Mouse (Mus musculus) gastrocnemius, postnatal 4 days (tissue): Measurements from ENCODE around the gene Slc23a2. TPM values are rescaled to one million over a fixed set of nuclear protein-coding genes. Genes with fewer than 3 reads are reported as not detected.

Source experiments
- DNase-seq, 2 experiments: peaks; one replicate each; pipeline ENCODE4 v3.0.0; 2021 to 2022; ENCODE audit warnings: low spot score in 2 of 2, mixed read lengths in 2 of 2
- long read RNA-seq, 2 experiments: library from polyadenylated mRNA; stranded (forward); transcript quantifications; one replicate each; pipeline ENCODE4 v2.0.0; 2021
- total RNA-seq, 2 experiments: library from RNA; stranded (reverse); gene quantifications; 2 replicates each; pipeline ENCODE4 v1.2.3; 2021

Slc23a2 gene
- total RNA-seq = 10 to 100 TPM; 12.0 to 14.5 TPM
- long read RNA-seq, experiment 1, full-length matches to known transcripts = 1 of 3 reads
- long read RNA-seq, experiment 1, partial matches to known transcripts = 1 of 3 reads
- long read RNA-seq, experiment 1, other reads (novel, unspliced or antisense) = 1 of 3 reads
- long read RNA-seq, experiment 2, full-length matches to known transcripts = 1 of 6 reads
- long read RNA-seq, experiment 2, partial matches to known transcripts = 3 of 6 reads
- long read RNA-seq, experiment 2, other reads (novel, unspliced or antisense) = 2 of 6 reads

DNA sequence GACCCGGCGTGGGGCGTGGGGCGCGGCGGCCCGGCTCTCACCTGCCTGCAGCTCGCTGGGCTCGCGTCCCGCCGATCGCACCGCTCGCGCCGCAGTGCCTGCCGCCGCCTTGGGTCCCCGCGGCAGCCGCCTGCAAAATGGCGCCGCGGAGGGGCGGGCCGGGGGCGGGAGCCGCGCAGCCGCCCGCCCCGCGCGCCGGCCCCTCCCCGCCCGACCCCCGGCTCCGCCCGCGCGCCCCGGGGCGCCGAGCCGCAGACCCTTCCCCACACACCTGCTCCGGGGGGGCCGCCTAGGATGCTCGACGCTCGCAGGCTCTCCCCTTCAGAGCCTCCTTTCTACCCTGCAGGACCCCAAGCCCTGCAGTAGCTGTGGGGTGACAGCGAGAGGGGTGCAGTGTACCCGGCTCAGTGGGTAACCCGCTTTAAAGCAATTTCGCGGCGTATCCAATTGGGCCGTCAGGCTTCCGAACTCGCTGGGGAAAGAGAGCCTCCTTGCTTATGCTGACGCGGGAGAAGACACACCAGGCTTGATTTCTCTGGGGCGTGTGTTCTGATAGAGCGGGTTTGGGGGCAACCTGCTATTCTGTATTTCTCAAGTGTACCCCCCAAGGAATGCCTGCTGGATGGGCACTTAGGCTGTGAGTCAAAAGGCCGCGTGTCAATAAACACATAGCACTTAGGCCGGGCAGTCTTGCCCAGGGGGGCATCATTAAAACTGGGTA, at the start of gene Slc23a2:
TSS of gene Slc23a2 (minus strand) at position 138 of the 721 bp plus-strand sequence.
- peak; percentile 44 to 46 for DNase-seq

DNA sequence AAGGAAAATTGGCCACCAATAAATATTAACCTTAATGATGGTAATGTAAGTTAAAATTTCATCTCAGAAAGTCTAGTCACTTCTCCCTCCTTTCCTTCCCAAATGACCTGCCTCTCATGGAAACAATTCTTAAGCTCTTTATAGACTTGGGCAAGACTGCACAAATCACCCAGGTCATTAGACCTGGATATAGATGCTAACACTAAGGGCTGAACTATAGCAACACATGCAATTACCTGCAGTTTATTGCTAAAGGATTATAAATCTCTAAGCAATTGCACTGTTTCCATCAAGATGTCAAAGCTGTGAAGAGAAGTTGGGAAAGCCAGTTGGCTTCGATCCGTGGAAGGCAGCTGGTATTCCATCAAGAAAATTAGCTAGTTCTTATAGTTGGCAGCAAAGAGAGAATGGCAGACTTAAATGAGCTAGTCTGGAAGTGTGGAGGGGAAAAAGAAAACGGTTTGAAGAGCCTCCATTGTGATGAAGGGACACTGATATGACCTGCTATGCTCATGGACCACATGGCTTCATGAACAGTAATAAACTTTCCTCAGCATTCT, 45.8 kb upstream of the Slc23a2 start:
- DNase-seq = no peak

DNA sequence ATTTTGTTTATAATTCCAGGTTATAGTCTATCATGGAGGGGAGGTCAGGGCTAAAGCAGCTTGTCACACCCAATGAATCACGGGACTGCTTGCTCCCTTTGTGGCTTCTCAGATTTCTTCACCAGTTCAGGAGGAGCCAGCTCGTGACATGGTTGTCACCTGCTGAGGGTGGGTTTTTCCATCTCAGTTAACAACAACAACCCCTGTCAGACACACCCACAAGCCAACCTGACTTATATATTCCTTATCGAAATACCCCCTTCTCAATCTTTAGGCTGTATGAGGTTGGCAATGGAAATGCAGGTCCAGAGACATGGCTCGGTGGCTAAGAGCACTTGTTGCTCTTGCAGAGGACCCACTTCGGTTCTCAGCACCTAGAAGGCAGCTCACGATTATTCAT, 39.0 kb upstream of the Slc23a2 start:
- DNase-seq = no peak

DNA sequence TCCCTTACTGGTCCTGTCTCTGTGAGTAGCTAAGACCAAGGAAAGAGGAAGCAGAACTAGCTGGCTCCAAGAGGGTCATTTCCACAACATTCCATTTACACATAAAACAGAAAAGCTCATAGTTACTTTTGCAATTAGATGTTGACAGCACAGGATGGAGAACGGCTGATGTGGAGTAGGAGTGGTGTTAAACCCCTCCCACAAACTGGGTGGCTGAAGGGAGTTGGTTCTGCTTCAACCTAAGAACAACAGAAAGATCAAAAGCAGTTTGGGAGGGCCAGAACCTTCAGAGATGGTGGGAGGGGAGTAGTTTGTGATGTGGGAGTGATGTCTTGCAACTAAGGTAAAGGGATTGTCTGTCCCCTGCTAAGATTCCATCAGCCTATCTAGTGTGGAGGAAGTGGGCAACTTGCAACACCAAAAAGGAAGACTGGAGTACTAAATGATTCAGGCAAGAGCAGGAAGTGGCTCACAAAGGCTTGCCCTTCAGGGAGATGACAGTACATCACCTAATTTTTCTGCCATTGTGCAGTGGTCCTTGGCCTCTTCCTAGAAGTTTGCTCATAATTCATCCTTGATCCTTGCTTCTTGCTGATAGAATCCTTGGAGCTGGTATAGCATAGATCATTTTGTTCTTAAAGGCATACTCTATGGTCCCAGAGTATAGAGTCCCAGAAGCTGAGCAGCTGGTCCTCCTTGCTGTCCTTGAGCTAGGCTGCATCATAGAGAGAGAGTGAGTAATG, 35.7 kb upstream of the Slc23a2 start:
- DNase-seq = no peak

DNA sequence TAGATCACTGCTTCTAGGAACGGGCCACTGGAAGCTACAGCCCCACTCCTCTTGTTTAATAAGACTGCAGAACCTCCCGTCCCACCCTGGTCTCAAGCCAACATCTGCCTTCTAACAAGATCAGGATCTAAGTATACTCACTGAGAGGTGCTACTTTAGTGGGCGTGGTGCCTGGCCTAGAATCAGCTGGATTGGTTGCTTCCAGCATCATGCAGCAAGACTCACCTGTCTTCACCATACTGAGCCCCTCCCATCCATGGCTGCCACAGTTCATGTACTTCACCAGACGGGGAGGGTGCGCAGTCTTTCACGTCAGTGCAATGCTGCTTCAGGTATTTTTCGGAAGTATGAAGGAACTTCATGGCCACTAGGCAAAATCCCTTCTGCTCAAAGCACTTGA, 34.5 kb upstream of the Slc23a2 start:
- DNase-seq = no peak

DNA sequence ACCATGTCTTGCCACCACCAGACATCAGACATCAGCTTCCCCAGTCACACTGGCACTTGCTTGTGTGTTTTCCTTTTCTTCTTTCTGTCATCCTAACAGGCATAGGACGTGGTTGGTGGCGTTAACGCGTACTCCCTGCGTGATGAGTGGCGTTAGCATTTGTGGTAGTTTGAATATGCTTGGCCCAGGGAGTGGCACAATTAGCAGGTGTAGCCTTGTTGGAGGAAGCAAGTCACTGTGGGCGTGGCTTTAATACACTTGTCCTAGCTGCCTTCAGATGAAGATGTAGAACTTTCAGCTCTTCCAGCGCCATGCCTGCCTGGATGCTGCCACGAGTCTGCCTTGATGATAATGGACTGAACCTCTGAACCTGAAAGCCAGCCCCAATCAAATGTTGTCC, 32.5 kb upstream of the Slc23a2 start:
- no peak for DNase-seq

DNA sequence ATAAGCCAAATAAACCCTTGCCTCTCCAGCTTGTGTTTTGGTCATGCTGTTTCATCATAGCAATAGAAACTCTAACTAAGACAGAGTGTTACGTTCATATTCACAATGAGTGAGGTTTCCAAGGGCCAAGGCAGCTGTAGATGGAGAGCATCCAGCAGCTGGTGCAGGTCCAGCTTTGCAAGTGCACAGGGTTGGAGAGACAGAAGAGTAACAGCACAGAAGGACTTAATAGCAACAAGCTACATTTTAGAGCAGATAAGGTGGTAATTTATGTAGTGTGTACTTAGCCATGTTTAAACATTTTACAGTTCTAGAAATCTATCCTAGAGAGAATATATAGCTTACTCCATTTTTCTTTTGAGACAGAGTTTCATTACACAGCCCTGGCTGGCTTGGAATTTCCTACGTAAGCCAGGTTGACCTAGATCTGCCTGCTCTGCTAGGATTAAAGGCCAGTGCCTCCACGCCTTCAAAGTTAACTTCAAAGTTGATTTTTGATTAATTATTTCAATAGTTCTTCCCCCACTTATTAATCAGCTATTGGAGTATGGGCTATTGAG, 31.5 kb upstream of the Slc23a2 start:
- peak in 1 of 2 experiments; percentile 21 for DNase-seq

DNA sequence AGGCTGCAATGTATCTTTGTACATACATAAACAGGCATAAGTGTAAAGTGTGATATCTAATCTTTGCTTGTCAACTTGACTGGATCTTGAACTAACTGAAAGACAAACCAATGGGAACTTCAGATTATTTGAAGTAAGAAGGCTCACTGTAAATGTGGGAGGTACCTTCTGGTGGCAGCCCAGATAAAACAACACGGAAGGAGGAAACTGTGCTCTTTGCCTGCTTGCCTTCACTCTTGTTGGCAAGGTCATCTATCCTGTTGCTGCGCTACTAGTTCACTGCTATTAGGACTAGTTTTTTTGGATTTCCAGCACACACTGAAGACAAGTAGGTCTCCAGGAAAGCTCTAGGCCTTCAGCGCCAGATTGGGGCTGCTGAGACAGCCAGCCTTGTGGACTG, 29.1 kb upstream of the Slc23a2 start:
- DNase-seq = no peak

DNA sequence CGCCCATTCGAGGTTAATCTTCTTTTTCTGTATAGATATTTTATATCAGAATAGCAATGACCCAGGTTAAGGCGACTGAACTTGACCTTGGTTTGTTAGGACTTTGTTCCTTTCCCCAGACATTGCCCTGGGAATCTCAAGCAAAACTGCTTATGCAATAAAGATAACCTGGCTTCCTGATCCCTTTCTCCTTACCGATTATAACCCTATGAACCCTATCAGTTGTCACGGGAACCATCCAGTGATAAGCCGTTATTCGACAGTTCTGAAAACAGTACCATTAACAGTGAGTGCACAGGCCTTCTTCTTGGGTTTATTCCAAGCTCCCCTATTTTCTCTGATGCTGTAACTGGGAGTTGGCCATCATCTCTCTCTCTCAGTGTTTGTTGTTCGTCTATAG, 27.0 kb upstream of the Slc23a2 start:
- no peak for DNase-seq

DNA sequence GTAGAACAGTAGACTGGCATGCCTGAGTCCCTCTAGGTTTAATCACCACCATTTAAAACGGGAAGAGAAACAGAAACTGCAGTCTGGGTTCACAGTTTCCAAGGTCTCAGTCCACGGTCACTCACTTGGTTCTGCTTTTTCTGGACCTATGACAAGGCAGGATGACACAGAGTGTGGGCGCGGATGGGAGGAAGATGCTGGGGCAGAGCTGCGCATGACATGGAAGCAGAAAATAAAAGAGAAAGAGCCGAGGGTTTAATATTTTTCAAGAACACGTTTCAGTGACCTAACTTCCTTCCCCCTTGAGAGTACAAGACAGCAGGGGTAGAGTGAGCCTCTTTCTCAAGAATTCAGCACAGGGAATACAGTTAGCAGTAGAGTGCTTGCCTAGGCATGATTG, 24.2 kb upstream of the Slc23a2 start:
- no peak for DNase-seq

DNA sequence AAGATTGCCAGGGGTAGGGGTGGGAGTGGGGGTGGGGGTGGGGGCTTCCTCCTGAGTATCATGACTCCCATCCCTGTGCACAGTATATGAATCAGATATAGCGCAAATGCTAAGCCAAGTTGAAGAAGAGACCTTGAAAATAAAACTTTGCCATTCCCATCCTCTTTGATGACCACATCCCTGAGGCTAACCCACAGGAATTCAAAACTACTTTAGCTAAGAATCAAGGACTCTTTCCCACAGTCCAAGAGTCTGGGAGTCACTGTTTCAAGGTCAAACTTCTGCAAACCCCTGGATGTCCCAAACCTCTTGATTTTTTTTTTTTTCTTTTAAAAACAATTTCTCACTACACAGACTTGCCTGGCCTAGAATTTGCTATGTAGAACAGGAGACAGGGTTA, 18.7 kb upstream of the Slc23a2 start:
- DNase-seq = no peak

DNA sequence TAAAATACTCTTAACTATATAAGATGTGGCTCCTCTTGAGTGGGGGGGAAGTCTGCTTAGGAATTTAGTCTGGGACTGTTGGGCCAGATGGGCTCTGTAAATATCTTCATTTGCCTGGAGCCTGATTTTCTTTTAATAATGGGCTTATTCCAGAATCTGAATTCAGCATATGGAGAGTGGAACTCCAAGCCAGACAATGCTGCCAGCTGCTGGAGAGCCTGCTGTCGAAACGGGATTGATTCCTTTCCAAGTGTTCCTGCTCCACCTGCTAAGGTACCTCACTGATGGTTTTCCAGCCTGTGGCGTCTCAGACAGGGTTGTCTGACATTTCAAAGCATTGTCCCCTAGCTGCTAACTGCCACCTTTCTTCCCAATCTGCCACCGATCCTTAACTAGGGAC, 12.6 kb upstream of the Slc23a2 start:
- DNase-seq = no peak

DNA sequence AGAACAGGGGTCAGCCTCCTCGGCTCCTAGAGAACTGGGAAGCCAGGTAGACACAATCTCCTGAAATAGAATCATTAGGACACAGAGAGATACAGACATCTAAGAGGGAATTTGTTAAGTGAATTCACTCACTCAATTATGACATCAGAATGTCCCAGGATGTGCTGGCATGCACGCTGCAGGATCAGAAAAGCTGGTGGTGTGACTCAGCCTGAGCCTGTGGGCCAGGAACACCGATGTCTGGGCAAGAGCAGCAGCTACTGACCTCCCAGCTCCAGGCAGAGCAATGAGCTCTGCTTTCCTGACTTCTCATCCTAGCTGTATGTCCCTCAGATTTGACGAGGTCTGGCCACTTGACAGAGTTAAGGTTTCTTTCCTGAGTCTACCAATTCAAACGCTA, 7.8 kb upstream of the Slc23a2 start:
- DNase-seq = no peak

DNA sequence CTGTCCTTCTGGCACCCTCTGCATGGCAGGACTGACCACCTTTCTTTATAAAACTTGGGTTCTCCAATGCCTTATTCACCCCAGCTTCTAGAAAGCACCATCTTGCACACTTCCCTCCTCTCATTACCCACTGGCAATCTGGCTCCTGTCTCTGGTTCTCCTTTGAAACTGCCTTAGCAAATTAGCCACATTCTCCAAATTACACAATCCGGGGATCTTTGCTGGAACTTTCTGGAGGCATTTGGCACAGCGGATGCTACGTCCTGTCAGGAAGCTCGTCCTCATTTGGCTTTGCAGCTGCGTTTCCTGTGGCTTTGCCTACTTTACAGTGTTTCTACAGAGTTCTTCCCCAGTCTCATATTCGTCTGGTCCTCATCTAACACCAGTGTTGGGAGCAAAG, 6.7 kb upstream of the Slc23a2 start:
- DNase-seq = no peak

DNA sequence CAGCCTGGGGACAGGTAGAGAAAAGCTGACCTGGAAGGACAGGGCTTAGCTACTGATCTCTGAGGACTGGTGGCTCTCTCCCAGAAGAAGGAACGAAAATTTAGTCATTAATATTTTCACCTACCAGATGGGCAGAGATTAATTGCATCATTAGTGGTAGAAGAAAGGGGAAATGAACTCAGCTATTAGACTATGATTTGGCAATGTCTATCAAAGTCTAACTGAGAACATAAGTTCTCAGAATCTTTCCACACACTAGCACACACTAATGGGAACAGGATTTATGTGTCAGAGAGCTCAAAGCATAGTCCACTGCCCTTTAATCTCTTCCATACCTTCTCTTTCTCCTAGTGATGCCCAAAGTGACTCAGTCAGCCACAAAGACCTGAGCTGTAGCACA, 6.0 kb upstream of the Slc23a2 start:
- DNase-seq = no peak

DNA sequence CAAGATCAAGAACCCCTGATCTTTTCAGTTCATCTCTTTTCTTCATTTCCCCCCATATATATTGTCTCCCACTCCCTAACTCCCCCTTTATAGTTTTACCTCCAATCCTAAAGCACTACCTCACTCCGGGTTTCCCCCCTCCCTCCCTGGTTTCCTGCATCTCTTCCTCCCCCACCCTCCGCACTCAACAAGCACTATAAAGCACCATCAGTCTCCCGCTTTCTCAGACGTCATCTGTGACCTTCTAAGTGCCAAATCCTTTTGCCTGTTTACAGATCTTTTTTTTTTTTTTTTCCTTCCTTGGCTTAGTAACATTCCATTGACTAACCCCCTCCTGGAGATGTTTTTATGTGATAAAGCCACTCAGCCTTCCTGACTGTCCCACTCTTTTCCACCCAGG, 1.6 kb upstream of the Slc23a2 start:
- DNase-seq = no peak

DNA sequence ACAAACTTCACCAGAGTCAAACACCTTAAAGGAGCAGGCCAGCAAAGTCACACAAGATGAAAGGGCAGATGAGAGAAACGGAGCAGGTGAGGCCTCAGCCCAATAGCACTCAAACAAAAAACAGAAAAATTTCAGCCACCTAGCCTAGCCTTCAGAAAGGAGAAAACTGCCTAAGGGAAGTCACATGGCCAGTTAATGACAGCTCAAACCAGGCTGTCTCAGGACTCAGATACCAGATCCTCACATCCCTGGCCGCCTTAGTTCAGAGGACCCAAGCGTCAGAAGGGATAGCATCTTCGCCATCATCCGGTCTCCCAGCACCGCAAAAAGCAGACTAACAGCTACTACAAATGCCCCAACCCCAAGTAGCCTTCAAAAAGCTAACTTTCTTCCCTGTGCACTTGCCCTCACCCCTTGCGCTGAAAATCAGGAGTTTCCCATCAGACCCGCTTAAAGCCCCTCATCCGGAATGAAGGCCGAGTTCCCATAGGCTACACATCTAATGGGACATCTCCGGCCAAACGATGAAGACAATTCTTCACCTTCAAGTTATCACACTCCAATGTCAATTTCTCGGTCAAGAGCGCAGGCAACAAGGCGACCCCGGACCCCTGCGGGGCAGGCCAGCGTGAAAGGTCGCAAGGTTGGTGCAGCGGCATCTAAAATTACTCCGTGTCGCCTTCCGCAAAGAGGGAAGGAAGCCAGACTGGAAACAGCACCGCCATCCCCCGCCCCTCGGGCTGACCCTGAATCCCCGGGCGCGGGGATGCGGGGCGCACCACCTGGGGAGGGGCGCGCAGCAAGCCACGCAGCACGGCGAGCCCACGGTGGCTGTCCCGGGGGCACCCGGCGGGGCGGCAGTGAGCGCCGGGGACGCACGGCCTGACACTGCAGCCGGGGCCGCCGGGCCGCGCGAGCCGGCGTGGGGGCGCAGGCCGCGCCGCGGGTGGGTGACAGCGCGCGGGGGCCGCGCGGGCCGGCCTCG, 673 bp downstream of the Slc23a2 start:
- DNase-seq = peak in 1 of 2 experiments; percentile 16

DNA sequence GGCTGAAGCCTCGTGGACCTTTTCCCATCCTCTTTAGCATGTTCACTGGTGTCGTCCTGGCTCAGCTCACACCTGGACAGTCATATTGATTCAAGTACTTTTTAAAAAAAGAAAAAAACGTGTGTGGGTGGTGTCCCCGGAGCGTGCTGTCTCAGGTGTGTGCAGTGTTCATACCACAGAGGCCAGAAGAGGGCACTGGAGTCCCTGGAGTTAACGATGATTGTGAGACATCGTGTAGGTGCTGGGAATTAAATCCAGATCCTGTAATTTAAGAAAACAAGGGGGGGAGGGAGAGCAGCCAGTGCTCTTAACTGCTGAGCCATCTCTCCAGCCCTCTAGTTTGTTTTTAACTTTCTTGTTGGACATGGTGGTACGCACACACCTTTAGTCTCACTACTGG, 2.3 kb downstream of the Slc23a2 start:
- no peak for DNase-seq

DNA sequence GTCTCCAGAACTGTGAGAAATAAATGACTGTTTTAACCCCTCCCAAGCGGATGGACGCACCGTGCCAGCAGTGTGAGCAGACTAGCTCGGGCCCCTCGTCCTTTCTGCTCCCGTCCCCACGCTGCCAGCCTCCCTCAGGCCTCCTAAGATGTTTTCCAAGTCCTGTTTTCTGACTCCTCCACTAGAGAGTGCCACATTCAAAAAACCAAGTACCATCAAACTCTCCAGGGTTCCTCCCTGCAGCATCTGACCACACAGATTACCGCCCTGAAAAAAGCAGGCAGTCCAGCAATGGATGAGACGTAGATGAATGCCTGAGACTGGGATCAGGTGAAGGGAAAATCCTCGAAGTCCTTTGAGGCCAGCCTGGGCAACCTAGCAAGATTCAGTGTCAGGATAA, 4.4 kb downstream of the Slc23a2 start:
- DNase-seq = no peak

DNA sequence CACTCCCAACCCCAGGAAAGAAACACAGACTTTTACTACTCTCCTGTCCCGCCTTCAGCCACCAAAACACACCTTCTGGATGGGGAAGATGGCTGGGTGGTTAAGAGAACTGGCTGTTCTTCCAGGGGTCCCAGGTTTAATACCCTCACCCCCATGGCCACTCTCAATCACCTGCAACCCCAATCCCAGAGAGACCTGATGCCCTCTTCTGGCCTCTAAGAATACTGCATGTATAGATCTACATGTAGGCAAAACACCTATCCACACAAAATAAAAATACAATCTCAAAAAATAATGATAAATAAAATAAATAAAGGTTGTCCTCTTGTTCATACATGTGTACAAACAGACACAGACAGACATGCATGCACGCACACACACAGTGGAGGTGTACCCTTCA, 5.8 kb downstream of the Slc23a2 start:
- no peak for DNase-seq
